Mouse (Mus musculus): Measurements from ENCODE around the gene Dync1i2.

GRCm38 (mm10) chr2:71229603-71230002 lies 18.1 kb downstream of the Dync1i2 start:
- TF ChIP-seq POLR2AphosphoS2 (IDR thresholded peaks at IDR 0.05; ENCODE audit: insufficient read length, low read depth) (no peak), CEBPB (IDR thresholded peaks at IDR 0.05; ENCODE audit: insufficient read depth, poor library complexity, severe bottlenecking) (no peak), POLR2A (IDR thresholded peaks at IDR 0.05; ENCODE audit: insufficient read length, low read depth) (no peak), MAX (IDR thresholded peaks at IDR 0.05; ENCODE audit: low read depth) (no peak), MYOG (IDR thresholded peaks at IDR 0.05; ENCODE audit: control insufficient read depth in 1 of 3, insufficient read depth in 1 of 3, insufficient read length in 2 of 3, low read depth in 2 of 3) (no peak), USF1 (IDR thresholded peaks at IDR 0.05; ENCODE audit: low read depth) (no peak), TCF3 (IDR thresholded peaks at IDR 0.05; ENCODE audit: insufficient read length, low read depth) (no peak), REST (IDR thresholded peaks at IDR 0.05; ENCODE audit: insufficient read depth, insufficient read length) (no peak), MYOD1 (IDR thresholded peaks at IDR 0.05; ENCODE audit: control insufficient read depth in 1 of 3, insufficient read length in 2 of 3, low read depth in 2 of 3) (no peak), SRF (IDR thresholded peaks at IDR 0.05; ENCODE audit: control insufficient read depth, insufficient read length, low read depth) (no peak)

All from myocyte (in vitro differentiated cells).